In genomic region chr6:121319099-121319498, GRCm38 (mm10) we compare ENCODE assay signal across 15 mouse cellular contexts. TPM values are rescaled to one million over a fixed set of nuclear protein-coding genes. Genes with fewer than 3 reads are reported as not detected.
DNase-seq lines count a peak whose midpoint lies in the region; ATAC-seq and TF ChIP-seq lines count a peak whose summit lies in the region.
"Had no signal": no experiment of that assay in that cellular context is flagged by ENCODE, and none has a peak within 500 bp of the region (broad histone marks: within the 10 kb centered on the region; RNA-seq: fewer than 3 reads in every experiment).

No protein-coding gene starts in this region.

- no peak overlapping the region for H3K27ac ChIP-seq in intestine, postnatal 0 days (ENCODE audit: low read depth, low read length)
- H3K27ac ChIP-seq in intestine, embryonic 15.5 days, result no peak overlapping the region
- no peak overlapping the region for H3K27ac ChIP-seq in lung, postnatal 0 days (ENCODE audit: low read length)
- H3K27ac ChIP-seq in MEL (ENCODE audit: control insufficient read depth, low read depth, low read length), result no peak overlapping the region
- H3K27ac ChIP-seq: hindbrain, embryonic 10.5 days; limb, embryonic 15.5 days; neural tube, embryonic 15.5 days had no signal

- no peak for ATAC-seq in intestine, postnatal 0 days
- no peak for ATAC-seq in intestine, embryonic 15.5 days
- ATAC-seq in lung, postnatal 0 days, result no peak
- ATAC-seq: forebrain, embryonic 16.5 days had no signal

- DNase-seq in lung, postnatal 0 days (ENCODE audit: low spot score), result no peak
- no peak for DNase-seq in lung, adult 2 months
- DNase-seq in MEL (ENCODE audit: low read depth, low spot score), result no peak
- peak; percentile 23 for DNase-seq in naive thymus-derived CD4-positive, alpha-beta T cell, adult 2 months (ENCODE audit: low read depth)
- no peak for DNase-seq in ovary, postnatal 10 days (ENCODE audit: low spot score)
- DNase-seq: cerebellum, adult 9-11 months; kidney, adult 8-10 months had no signal

- peak; percentile 39; the same call in 1 of the 2 replicates for TF ChIP-seq CTCF in intestine, postnatal 0 days (IDR thresholded peaks at IDR 0.05; ENCODE audit: low read depth)
- peak; percentile 24 for TF ChIP-seq CTCF in lung, postnatal 0 days (IDR thresholded peaks at IDR 0.05)
- no peak for TF ChIP-seq CTCF in lung, adult 2 months (IDR thresholded peaks at IDR 0.05; ENCODE audit: insufficient read depth, low read length)
- peak in 2 of 3 experiments; percentile 20 to 32; a peak in 3 of 6 replicates for TF ChIP-seq CTCF in MEL (IDR thresholded peaks at IDR 0.05 in 2 of 3, conservative IDR thresholded peaks at IDR 0.05 in 1 of 3; ENCODE audit: control insufficient read depth in 1 of 3, insufficient read depth in 1 of 3, low read depth in 2 of 3, low read length in 3 of 3, poor library complexity in 1 of 3, severe bottlenecking in 1 of 3)

- H3K9me3 ChIP-seq in intestine, postnatal 0 days (ENCODE audit: control insufficient read depth), result no peaks in the 10 kb centered on the region
- no peaks in the 10 kb centered on the region for H3K9me3 ChIP-seq in intestine, embryonic 15.5 days
- H3K9me3 ChIP-seq in lung, postnatal 0 days (ENCODE audit: low read length), result no peaks in the 10 kb centered on the region
- no peaks in the 10 kb centered on the region for H3K9me3 ChIP-seq in MEL (replicated peaks; ENCODE audit: insufficient read depth, low read length)
- H3K9me3 ChIP-seq: G1E; hindbrain, embryonic 10.5 days; limb, embryonic 15.5 days; neural tube, embryonic 15.5 days had no signal

- H3K4me1 ChIP-seq in intestine, postnatal 0 days (replicated peaks; ENCODE audit: control insufficient read depth, insufficient read depth, low read length), result no peaks in the 10 kb centered on the region
- H3K4me1 ChIP-seq in intestine, embryonic 15.5 days (replicated peaks), result no peaks in the 10 kb centered on the region
- no peaks in the 10 kb centered on the region for H3K4me1 ChIP-seq in lung, postnatal 0 days (ENCODE audit: insufficient read depth, low read depth, low read length)
- H3K4me1 ChIP-seq in lung, adult 2 months (ENCODE audit: control insufficient read depth, insufficient read depth, low read length), result no peaks in the 10 kb centered on the region
- H3K4me1 ChIP-seq in MEL (ENCODE audit: control insufficient read depth in 1 of 2, insufficient read depth in 2 of 2, low read length in 2 of 2), result no peaks in the 10 kb centered on the region
- H3K4me1 ChIP-seq: limb, embryonic 15.5 days had no signal

- H3K4me3 ChIP-seq in intestine, postnatal 0 days (ENCODE audit: low read depth, low read length), result no peak overlapping the region
- no peak overlapping the region for H3K4me3 ChIP-seq in intestine, embryonic 15.5 days (replicated peaks)
- no peak overlapping the region for H3K4me3 ChIP-seq in lung, postnatal 0 days (ENCODE audit: low read depth, low read length)
- H3K4me3 ChIP-seq in lung, adult 2 months (replicated peaks; ENCODE audit: extremely low read depth, low read depth, low read length), result no peak overlapping the region
- no peak overlapping the region for H3K4me3 ChIP-seq in MEL (ENCODE audit: control insufficient read depth in 1 of 2, insufficient read depth in 1 of 2, low read depth in 2 of 2, low read length in 2 of 2)
- H3K4me3 ChIP-seq: hindbrain, embryonic 10.5 days; limb, embryonic 15.5 days; neural tube, embryonic 15.5 days had no signal

- TF ChIP-seq POLR2A in lung, adult 2 months (IDR thresholded peaks at IDR 0.05; ENCODE audit: borderline replicate concordance, extremely low read depth, low read depth, low read length), result no peak
- no peak for TF ChIP-seq POLR2A in MEL (IDR thresholded peaks at IDR 0.05; ENCODE audit: control insufficient read depth in 1 of 2, insufficient read depth in 1 of 2, low read depth in 1 of 2, low read length in 2 of 2, poor library complexity in 1 of 2)

- no peaks in the 10 kb centered on the region for H3K27me3 ChIP-seq in intestine, postnatal 0 days (replicated peaks; ENCODE audit: control insufficient read depth, insufficient read depth, low read length)
- no peaks in the 10 kb centered on the region for H3K27me3 ChIP-seq in intestine, embryonic 15.5 days (replicated peaks)
- no peaks in the 10 kb centered on the region for H3K27me3 ChIP-seq in lung, postnatal 0 days (replicated peaks; ENCODE audit: insufficient read depth, low read length)
- peaks cover 0 to 3% of the 10 kb centered on the region in 2 experiments; a peak in 1 of 4 replicates for H3K27me3 ChIP-seq in MEL (ENCODE audit: control insufficient read depth in 1 of 2, insufficient read depth in 2 of 2, low read length in 2 of 2)
- H3K27me3 ChIP-seq: limb, embryonic 15.5 days; neural tube, embryonic 15.5 days had no signal

- H3K9ac ChIP-seq in intestine, postnatal 0 days (ENCODE audit: low read depth, low read length), result no peak overlapping the region
- no peak overlapping the region for H3K9ac ChIP-seq in intestine, embryonic 15.5 days
- H3K9ac ChIP-seq in lung, postnatal 0 days (replicated peaks; ENCODE audit: low read depth), result no peak overlapping the region
- H3K9ac ChIP-seq in MEL (ENCODE audit: control insufficient read depth, low read depth, low read length, poor library complexity, severe bottlenecking), result no peak overlapping the region
- H3K9ac ChIP-seq: limb, embryonic 15.5 days; neural tube, embryonic 15.5 days had no signal

- no peaks in the 10 kb centered on the region for H3K79me2 ChIP-seq in MEL (ENCODE audit: control insufficient read depth, insufficient read depth, low read length, poor library complexity)

- no peaks in the 10 kb centered on the region for H3K36me3 ChIP-seq in intestine, postnatal 0 days (ENCODE audit: control insufficient read depth, insufficient read depth)
- no peaks in the 10 kb centered on the region for H3K36me3 ChIP-seq in intestine, embryonic 15.5 days
- H3K36me3 ChIP-seq in lung, postnatal 0 days (ENCODE audit: insufficient read depth, low read length), result no peaks in the 10 kb centered on the region
- H3K36me3 ChIP-seq in MEL (ENCODE audit: control insufficient read depth in 1 of 2, insufficient read depth in 2 of 2, low read length in 2 of 2), result no peaks in the 10 kb centered on the region
- H3K36me3 ChIP-seq: G1E; hindbrain, embryonic 10.5 days; limb, embryonic 15.5 days; neural tube, embryonic 15.5 days had no signal

- TF ChIP-seq EP300 in lung, postnatal 0 days (IDR thresholded peaks at IDR 0.05), result no peak
- no peak for TF ChIP-seq EP300 in MEL (IDR thresholded peaks at IDR 0.05; ENCODE audit: low read depth in 1 of 2, low read length in 2 of 2)

- WGBS in intestine, postnatal 0 days, result 62% methylated on average over 6 of the region's 6 CpGs
- 57% methylated on average over 6 of the region's 6 CpGs for WGBS in intestine, embryonic 15.5 days
- 50% methylated on average over 6 of the region's 6 CpGs for WGBS in lung, postnatal 0 days
- 53% methylated on average over 6 of the region's 6 CpGs for WGBS in lung, adult 2 months

- TF ChIP-seq RAD21 in MEL (IDR thresholded peaks at IDR 0.05; ENCODE audit: low read depth, low read length), result no peak; the same call in 1 of the 2 replicates

- no peak overlapping the region for H3K4me2 ChIP-seq in intestine, postnatal 0 days (replicated peaks; ENCODE audit: low read depth)
- no peak overlapping the region for H3K4me2 ChIP-seq in intestine, embryonic 15.5 days (replicated peaks)
- no peak overlapping the region for H3K4me2 ChIP-seq in lung, postnatal 0 days (replicated peaks; ENCODE audit: low read depth, low read length)
- H3K4me2 ChIP-seq: heart, embryonic 11.5 days; limb, embryonic 15.5 days; neural tube, embryonic 15.5 days had no signal

TF ChIP-seq in MEL, 35 proteins besides CTCF, POLR2A, EP300 and RAD21:
- TF ChIP-seq USF1 (IDR thresholded peaks at IDR 0.05; ENCODE audit: low read depth, low read length), result no peak
- no peak for TF ChIP-seq ETS1 (IDR thresholded peaks at IDR 0.05; ENCODE audit: low read depth, low read length)
- peak; percentile 28 for TF ChIP-seq SMC3 (IDR thresholded peaks at IDR 0.05; ENCODE audit: low read depth, low read length)
- no peak for TF ChIP-seq ZC3H11A (IDR thresholded peaks at IDR 0.05; ENCODE audit: low read depth, low read length)
- no peak for TF ChIP-seq SIN3A (IDR thresholded peaks at IDR 0.05; ENCODE audit: low read length)

RNA-seq across cellular contexts. Expression of gene Slc6a13, which starts 19.1 kb away (rescaled TPM):
- 0.21 and 0.40 TPM in 2 replicates for polyA plus RNA-seq in intestine, postnatal 0 days (2015; fragmentation: Nextera tagmentation; extraction: Ambion mirVana)
- polyA plus RNA-seq in intestine, embryonic 15.5 days (2015; fragmentation: Nextera tagmentation; extraction: Ambion mirVana), result 1.3 and 1.6 TPM in 2 replicates
- polyA plus RNA-seq in lung, postnatal 0 days (2015; fragmentation: Nextera tagmentation; extraction: Ambion mirVana), result 0.26 and 0.42 TPM in 2 replicates
- 0.70 and 0.76 TPM in 2 replicates for polyA plus RNA-seq in lung, adult 2 months (2012; rRNA removed)
- 1.0 and 1.4 TPM in 2 replicates for total RNA-seq in MEL (2012; rRNA removed)
- polyA plus RNA-seq in MEL (2012; ENCODE audit: insufficient read depth in 1 of 2, insufficient read length in 2 of 2, low read depth in 1 of 2, low replicate concordance in 2 of 2, missing spikeins in 1 of 2), result 1 to 10 TPM in 1 of 2 experiments, not detected in 1; 1.5 TPM

RNA-seq across cellular contexts. Expression of gene Slc6a12, which starts 23.8 kb away (rescaled TPM):
- polyA plus RNA-seq in intestine, postnatal 0 days (2015; fragmentation: Nextera tagmentation; extraction: Ambion mirVana), result 0.16 and 0.20 TPM in 2 replicates
- polyA plus RNA-seq in intestine, embryonic 15.5 days (2015; fragmentation: Nextera tagmentation; extraction: Ambion mirVana), result 0.11 and 0.19 TPM in 2 replicates
- polyA plus RNA-seq in lung, postnatal 0 days (2015; fragmentation: Nextera tagmentation; extraction: Ambion mirVana), result not detected in 2 replicates
- 0.54 and 0.66 TPM in 2 replicates for polyA plus RNA-seq in lung, adult 2 months (2012; rRNA removed)
- total RNA-seq in MEL (2012; rRNA removed), result not detected in 2 replicates
- not detected for polyA plus RNA-seq in MEL (2012; ENCODE audit: insufficient read depth in 1 of 2, insufficient read length in 2 of 2, low read depth in 1 of 2, low replicate concordance in 2 of 2, missing spikeins in 1 of 2)
- total RNA-seq: G1E had no signal
- polyA plus RNA-seq: G1E; hindbrain, embryonic 10.5 days had no signal
